Mouse (Mus musculus): Measurements from ENCODE around the gene Agr2.
A peak's percentile ranks its signal among the peaks of the same experiment; 100 is the strongest.

Gene Agr2

GRCm38 (mm10) chr12:35992711-35993110 is at the start of gene Agr2:
Gene Agr2, plus strand, starts transcription at chr12:35992907.
- no peaks in the 10 kb centered on the region for H3K36me3 ChIP-seq (ENCODE audit: control insufficient read depth, insufficient read depth, low read length, poor library complexity, severe bottlenecking)
- H3K27me3 ChIP-seq (ENCODE audit: control insufficient read depth, insufficient read depth, low read length, poor library complexity, severe bottlenecking) = no peaks in the 10 kb centered on the region
- no peak for DNase-seq (ENCODE audit: low read depth, low spot score)

GRCm38 (mm10) chr12:35951757-35952156 is 41.0 kb upstream of the Agr2 start:
- no peak for DNase-seq (ENCODE audit: low read depth, low spot score)
- H3K36me3 ChIP-seq (ENCODE audit: control insufficient read depth, insufficient read depth, low read length, poor library complexity, severe bottlenecking) = no peaks in the 10 kb centered on the region
- no peaks in the 10 kb centered on the region for H3K27me3 ChIP-seq (ENCODE audit: control insufficient read depth, insufficient read depth, low read length, poor library complexity, severe bottlenecking)

GRCm38 (mm10) chr12:35957235-35957634 is 35.5 kb upstream of the Agr2 start:
- H3K27me3 ChIP-seq (ENCODE audit: control insufficient read depth, insufficient read depth, low read length, poor library complexity, severe bottlenecking) = no peaks in the 10 kb centered on the region
- peak; percentile 41 for DNase-seq (ENCODE audit: low read depth, low spot score)
- H3K36me3 ChIP-seq (ENCODE audit: control insufficient read depth, insufficient read depth, low read length, poor library complexity, severe bottlenecking) = no peaks in the 10 kb centered on the region

- no peak for DNase-seq (ENCODE audit: low read depth, low spot score)
- no peaks in the 10 kb centered on the region for H3K36me3 ChIP-seq (ENCODE audit: control insufficient read depth, insufficient read depth, low read length, poor library complexity, severe bottlenecking)
- no peaks in the 10 kb centered on the region for H3K27me3 ChIP-seq (ENCODE audit: control insufficient read depth, insufficient read depth, low read length, poor library complexity, severe bottlenecking)
Measured at GRCm38 (mm10) chr12:35966098-35966767, 26.5 kb upstream of the Agr2 start.

- DNase-seq (ENCODE audit: low read depth, low spot score) = no peak
- Histone ChIP-seq H3K27me3 (ENCODE audit: control insufficient read depth, insufficient read depth, low read length, poor library complexity, severe bottlenecking) (no peaks in the 10 kb centered on the region), H3K36me3 (ENCODE audit: control insufficient read depth, insufficient read depth, low read length, poor library complexity, severe bottlenecking) (no peaks in the 10 kb centered on the region)
Measured at GRCm38 (mm10) chr12:35966768-35967141, 26.0 kb upstream of the Agr2 start.

GRCm38 (mm10) chr12:35975898-35976297 is 16.8 kb upstream of the Agr2 start:
- no peaks in the 10 kb centered on the region for H3K27me3 ChIP-seq (ENCODE audit: control insufficient read depth, insufficient read depth, low read length, poor library complexity, severe bottlenecking)
- DNase-seq (ENCODE audit: low read depth, low spot score) = no peak
- H3K36me3 ChIP-seq (ENCODE audit: control insufficient read depth, insufficient read depth, low read length, poor library complexity, severe bottlenecking) = no peaks in the 10 kb centered on the region

GRCm38 (mm10) chr12:35977633-35978246 is 15.0 kb upstream of the Agr2 start:
- Histone ChIP-seq H3K36me3 (ENCODE audit: control insufficient read depth, insufficient read depth, low read length, poor library complexity, severe bottlenecking) (no peaks in the 10 kb centered on the region), H3K27me3 (ENCODE audit: control insufficient read depth, insufficient read depth, low read length, poor library complexity, severe bottlenecking) (no peaks in the 10 kb centered on the region)
- no peak for DNase-seq (ENCODE audit: low read depth, low spot score)

- H3K36me3 ChIP-seq (ENCODE audit: control insufficient read depth, insufficient read depth, low read length, poor library complexity, severe bottlenecking) = no peaks in the 10 kb centered on the region
- no peak for DNase-seq (ENCODE audit: low read depth, low spot score)
- H3K27me3 ChIP-seq (ENCODE audit: control insufficient read depth, insufficient read depth, low read length, poor library complexity, severe bottlenecking) = no peaks in the 10 kb centered on the region
Measured at GRCm38 (mm10) chr12:35979625-35980024, 13.1 kb upstream of the Agr2 start.

- no peak for DNase-seq (ENCODE audit: low read depth, low spot score)
- H3K36me3 ChIP-seq (ENCODE audit: control insufficient read depth, insufficient read depth, low read length, poor library complexity, severe bottlenecking) = no peaks in the 10 kb centered on the region
- H3K27me3 ChIP-seq (ENCODE audit: control insufficient read depth, insufficient read depth, low read length, poor library complexity, severe bottlenecking) = no peaks in the 10 kb centered on the region
Measured at GRCm38 (mm10) chr12:35981732-35982360, 10.9 kb upstream of the Agr2 start.

- Histone ChIP-seq H3K36me3 (ENCODE audit: control insufficient read depth, insufficient read depth, low read length, poor library complexity, severe bottlenecking) (no peaks in the 10 kb centered on the region), H3K27me3 (ENCODE audit: control insufficient read depth, insufficient read depth, low read length, poor library complexity, severe bottlenecking) (no peaks in the 10 kb centered on the region)
- DNase-seq (ENCODE audit: low read depth, low spot score) = peak; percentile 55
Measured at GRCm38 (mm10) chr12:35983472-35983871, 9.2 kb upstream of the Agr2 start.

GRCm38 (mm10) chr12:35984743-35985142 is 8.0 kb upstream of the Agr2 start:
- Histone ChIP-seq H3K36me3 (ENCODE audit: control insufficient read depth, insufficient read depth, low read length, poor library complexity, severe bottlenecking) (no peaks in the 10 kb centered on the region), H3K27me3 (ENCODE audit: control insufficient read depth, insufficient read depth, low read length, poor library complexity, severe bottlenecking) (no peaks in the 10 kb centered on the region)
- no peak for DNase-seq (ENCODE audit: low read depth, low spot score)

- H3K27me3 ChIP-seq (ENCODE audit: control insufficient read depth, insufficient read depth, low read length, poor library complexity, severe bottlenecking) = no peaks in the 10 kb centered on the region
- H3K36me3 ChIP-seq (ENCODE audit: control insufficient read depth, insufficient read depth, low read length, poor library complexity, severe bottlenecking) = no peaks in the 10 kb centered on the region
- DNase-seq (ENCODE audit: low read depth, low spot score) = no peak
Measured at GRCm38 (mm10) chr12:35993583-35993982, 876 bp downstream of the Agr2 start.

GRCm38 (mm10) chr12:35994098-35994497 is 1.4 kb downstream of the Agr2 start:
- H3K27me3 ChIP-seq (ENCODE audit: control insufficient read depth, insufficient read depth, low read length, poor library complexity, severe bottlenecking) = no peaks in the 10 kb centered on the region
- no peak for DNase-seq (ENCODE audit: low read depth, low spot score)

GRCm38 (mm10) chr12:35995799-35996198 is 3.1 kb downstream of the Agr2 start:
- H3K27me3 ChIP-seq (ENCODE audit: control insufficient read depth, insufficient read depth, low read length, poor library complexity, severe bottlenecking) = no peaks in the 10 kb centered on the region
- peak; percentile 60 for DNase-seq (ENCODE audit: low read depth, low spot score)
- H3K36me3 ChIP-seq (ENCODE audit: control insufficient read depth, insufficient read depth, low read length, poor library complexity, severe bottlenecking) = no peaks in the 10 kb centered on the region

More at GRCm38 (mm10) chr12:35994098-35994497, 1.4 kb downstream of the Agr2 start:
- no peaks in the 10 kb centered on the region for H3K36me3 ChIP-seq (ENCODE audit: control insufficient read depth, insufficient read depth, low read length, poor library complexity, severe bottlenecking)

- Histone ChIP-seq H3K36me3 (ENCODE audit: control insufficient read depth, insufficient read depth, low read length, poor library complexity, severe bottlenecking) (no peaks in the 10 kb centered on the region), H3K27me3 (ENCODE audit: control insufficient read depth, insufficient read depth, low read length, poor library complexity, severe bottlenecking) (no peaks in the 10 kb centered on the region)
- no peak for DNase-seq (ENCODE audit: low read depth, low spot score)
Measured at GRCm38 (mm10) chr12:36004714-36005113, 12.0 kb downstream of the Agr2 start.

All from splenic B cell, adult 2 months (primary cell).